Mouse (Mus musculus) lung, postnatal 36 days (tissue): ENCODE measurements at regions not wholly inside any gene's neighbourhood (a gene's known extent, or its start where the extent isn't known, plus 50 kb on each side); places are given as distances from the start of the nearest gene placed in this dataset.

Experiments used
- DNase-seq: peaks from one replicate; pipeline ENCODE4 v3.0.0; 2022; ENCODE audit warnings: mixed read lengths

DNA sequence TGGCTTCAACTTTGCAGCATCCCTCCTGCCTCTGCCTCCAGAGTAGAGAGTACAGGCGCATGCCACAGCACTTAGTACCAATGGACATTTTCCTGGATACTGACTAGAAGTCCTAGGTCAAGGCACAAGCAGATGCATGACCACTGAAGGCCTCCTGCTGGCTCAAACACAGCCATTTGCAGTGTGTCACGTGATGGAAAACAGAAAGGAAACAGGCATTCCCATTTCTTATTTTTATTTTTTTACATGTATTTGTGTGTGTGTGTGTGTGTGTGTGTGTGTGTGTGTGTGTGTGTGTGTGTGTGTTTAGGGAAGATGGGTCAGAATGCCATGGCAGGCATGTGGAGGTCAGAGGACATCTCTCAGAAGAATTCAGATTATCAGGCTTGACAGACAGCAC lies 65.6 kb downstream of the Thap12 start:
- no peak for DNase-seq

DNA sequence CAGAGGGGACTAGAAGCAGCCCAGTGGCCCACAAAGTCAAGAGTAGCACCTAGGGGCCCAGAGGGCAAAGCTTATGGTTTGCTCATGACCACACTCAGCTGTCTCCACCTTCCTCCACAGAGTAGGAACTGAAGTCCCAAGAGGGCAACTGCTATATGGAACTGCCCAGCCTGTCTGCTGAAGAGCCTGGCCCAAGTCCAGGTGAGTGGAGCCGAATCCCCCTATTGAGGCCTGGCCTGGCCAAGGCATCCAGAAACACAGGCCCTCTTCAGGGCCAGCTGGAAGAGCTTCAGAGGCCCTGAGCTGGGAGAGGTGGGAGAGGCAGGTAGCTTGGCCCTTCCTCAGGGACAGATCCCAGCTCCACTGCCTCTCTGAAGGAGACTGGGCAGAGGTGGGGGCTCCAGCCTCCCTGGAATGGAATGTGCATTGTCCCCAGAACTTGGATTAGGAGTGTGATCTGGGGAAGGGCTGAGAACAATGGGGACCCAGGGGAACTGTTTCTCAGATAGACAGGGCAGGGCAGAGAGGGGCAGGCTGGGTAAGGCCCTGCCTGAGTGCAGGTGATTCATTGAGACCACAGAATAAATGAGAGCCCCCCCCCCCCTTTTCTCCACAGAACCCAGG lies 65.7 kb upstream of the Wnt11 start:
- no peak for DNase-seq

DNA sequence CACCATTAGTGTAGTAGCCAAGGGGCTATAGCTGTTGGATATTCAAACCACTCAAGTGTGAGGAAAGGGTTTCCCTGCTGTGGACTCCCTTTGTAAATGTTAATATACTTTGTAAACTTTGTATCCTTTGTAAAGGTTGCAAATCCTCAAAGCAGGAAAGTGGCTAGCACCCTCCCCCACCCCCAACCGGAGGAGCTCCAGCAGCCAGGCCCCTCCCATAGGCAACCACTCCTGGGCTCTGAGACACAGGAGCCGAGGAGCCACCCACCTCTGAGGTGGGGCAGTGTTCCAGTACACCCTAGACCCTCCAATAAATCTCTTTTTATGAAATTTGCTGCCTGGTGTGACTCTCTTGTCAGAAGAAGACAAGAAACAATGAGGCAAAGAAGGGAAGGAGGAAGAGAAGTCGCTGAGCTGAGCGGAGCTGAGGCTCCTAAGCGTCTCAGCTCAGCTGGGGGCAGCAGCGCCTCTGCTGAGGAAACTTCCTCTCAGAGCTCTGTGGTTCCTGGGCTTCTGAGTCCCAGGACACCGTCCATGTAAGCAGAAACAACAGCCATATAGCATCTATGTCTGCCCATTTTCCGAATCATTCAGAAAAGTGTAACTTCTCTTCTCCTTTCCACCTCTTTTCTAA lies 64.5 kb upstream of the Wnt11 start:
- DNase-seq = no peak

DNA sequence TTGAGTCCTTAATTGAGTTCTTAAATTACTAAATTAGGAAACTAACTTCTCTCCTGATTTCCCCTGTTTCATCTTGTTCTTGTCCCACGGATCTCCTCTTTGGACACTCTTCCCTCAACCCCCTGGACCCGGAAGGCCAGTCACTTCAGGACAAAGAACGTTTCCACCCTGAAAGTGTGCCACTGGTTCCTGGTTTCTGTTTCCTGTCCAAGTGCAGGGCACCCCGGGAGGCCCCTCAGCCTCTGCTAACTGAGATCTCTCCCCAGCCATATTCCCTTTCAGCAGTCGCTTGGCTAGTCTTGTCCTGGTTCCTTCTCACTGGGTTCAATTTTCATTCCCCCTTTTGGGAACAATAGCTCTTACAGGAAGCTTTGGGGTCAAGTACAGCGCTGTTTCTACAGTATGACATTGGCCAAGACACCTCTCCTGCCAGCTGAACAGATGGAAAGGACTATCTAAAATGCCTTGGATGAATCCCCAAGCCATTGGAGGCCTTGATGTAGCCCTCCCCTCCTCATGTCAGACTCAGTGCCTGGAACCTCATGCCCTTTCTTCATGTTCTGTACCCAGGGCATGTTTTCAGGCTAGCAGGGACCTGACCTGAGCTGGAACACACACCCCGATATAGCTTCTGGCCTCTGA lies 63.7 kb upstream of the Wnt11 start:
- DNase-seq = no peak

DNA sequence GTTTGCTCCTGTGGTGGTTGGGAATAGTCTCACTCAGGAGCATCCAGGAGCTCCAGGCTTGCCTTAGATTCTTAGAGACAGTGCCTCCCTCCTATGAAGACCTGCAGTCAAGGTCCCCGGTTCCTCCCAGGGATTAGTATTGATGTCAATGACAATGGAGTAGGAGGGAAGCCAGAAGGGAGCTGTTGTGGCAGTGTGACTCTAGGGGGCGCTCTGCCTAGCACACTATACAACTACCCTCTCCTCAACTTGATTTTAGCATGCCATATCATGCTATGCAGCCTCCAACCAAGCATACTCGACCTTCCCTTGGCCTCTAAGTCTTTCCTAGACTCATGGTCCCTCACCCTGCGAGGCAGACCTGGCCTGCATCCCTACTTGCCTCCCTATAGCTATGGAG lies 60.3 kb upstream of the Wnt11 start:
- no peak for DNase-seq

DNA sequence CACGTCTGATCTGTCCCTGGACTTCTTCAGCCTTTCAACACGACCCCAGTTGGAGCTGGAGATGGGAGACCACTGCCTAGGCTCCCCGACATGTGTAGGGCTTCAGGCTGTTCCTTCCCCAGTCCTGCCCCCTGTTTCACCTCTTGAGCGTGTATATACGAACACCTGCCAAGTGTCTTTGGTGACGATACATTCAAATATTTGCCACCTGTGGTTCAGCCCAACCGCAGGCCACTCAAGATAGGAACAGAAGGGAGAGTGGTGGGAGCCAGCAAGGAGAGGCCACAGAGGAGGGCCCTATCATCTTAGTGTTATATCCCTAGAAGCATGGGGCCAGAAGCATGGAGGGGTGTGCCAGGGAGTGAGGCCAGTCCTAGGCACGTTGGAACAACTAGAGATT lies 59.9 kb upstream of the Wnt11 start:
- DNase-seq = peak; percentile 61

DNA sequence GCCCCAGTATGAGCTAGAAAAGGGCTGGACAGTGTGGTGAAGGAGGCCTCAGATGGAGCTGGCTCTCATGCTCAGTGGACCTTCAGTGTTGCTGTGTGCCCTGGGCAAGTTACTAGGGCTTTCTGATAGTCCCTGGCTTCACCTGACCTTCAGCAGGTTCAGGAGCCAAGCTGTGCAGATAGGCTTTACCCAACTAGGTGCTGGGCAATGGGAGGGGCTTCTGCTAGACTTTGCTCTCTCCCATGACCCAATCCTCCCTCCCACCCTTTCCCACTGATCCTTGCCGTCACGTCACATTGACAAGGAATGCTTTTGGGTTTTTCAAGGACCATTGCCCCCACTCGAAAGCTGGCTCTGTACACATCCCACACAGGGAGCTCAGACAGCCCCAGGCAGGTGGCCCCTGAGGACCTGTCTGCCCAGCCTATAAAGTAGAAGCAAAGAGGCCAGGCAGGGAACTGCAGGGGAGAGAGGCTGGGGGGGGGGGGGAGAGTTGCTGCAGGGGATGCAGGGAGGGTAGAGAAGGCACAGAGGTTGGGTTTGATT lies 57.5 kb upstream of the Wnt11 start:
- DNase-seq = no peak

DNA sequence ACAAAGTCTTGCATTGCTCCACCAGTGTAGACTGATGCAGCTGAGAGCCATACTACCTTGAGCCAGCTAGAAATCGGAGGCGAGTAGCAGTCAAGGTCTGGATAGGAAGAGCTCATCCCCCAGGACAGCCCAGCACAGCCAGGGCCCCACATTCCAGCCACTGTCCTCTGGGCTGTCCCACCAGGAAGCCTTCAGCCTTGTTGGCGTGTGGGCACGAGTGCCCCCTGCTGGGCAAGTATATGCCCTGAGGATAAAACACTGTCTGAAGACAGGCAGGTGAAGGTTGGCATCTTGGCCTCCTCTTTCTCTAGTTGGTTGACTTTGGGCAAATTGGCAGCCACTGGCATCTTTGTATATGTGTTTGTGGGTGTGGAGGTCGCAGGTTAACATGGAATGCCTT lies 56.0 kb upstream of the Wnt11 start:
- DNase-seq = peak; percentile 90

DNA sequence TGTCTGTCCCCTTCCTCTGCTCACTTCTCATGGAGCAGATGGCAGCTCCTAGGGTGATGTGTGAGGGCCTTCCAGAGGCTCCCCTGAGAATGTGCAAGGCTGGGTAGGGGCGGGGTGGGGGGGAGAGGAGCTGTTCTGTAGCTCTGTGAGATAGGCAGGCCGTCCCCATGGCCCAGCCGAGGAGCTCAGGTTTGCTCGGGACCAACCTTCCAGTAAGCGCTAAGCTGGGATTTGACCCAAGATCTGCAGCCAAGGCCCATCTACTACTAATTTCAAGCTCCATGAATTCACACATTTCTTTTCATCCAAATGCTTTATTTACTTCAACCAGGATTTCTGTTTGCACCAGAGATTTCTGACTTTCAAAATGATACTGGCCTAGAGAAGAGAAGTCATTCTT lies 51.4 kb upstream of the Wnt11 start:
- DNase-seq = no peak

DNA sequence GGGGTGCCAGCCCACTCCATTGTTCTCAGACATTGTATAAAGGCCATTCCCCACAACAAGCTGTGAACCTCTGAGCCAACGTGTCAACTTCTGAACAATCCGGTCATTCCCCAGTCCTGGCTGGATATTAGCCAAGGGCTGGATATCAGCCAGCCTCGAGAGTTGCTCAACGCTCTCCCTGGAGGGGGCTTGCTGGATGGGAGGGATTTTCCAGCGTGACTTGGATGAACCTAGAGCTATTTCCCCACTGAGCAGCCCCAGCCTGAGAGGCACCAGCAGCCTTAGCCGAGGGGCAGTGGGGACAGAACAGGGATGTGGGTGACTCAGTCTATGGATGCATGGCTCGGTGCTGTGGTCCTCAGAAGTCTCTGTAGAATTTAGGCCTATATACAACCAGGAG lies 51.0 kb upstream of the Wnt11 start:
- peak; percentile 83 for DNase-seq

DNA sequence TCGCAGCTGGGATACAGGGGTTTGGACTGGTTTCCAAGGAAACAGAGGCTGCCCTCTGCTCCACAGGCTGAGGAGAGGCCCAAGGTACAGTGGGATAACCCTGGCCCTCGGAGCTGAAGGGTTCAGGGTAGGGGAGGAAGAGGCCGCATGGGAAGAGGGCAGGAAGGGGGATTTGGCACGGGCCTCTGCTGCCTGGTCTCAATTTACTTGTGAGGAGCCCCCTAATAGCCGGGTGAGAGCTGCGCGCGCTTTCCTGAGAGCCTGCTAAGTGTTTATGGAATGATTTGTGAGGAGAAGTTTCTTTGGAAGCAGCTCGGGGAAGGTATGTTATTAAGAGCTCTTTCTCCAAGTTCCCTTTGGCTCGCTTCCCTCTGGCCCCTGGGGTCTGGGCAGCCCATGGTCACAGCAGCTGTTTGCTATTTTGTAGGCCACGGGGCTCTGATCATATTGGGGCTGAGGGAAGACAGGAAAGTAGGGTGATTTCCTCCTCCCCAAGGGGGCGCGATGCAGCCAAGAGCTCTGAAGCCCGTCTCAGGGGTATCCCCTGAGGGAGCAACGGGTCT lies 50.5 kb upstream of the Wnt11 start:
- DNase-seq = no peak
